Mouse (Mus musculus) kidney, embryonic 14.5 days (tissue): ENCODE results near the gene Fcgr1. TPM values are rescaled to one million over a fixed set of nuclear protein-coding genes. Genes with fewer than 3 reads are reported as not detected.
A peak's percentile ranks its signal among the peaks of the same experiment; 100 is the strongest.

Experiments used
- ATAC-seq: fragments of 200-750 bp; cut with Nextera tagmentation; 2 replicates; pipeline ENCODE4 v1.8.0; 2017; ENCODE audit warnings: moderate number of reproducible peaks, mild to moderate bottlenecking, moderate TSS enrichment, moderate library complexity; ENCODE audit not compliant: low FRiP score, low TSS enrichment
- H3K27ac ChIP-seq: fragments of 300-500 bp; sonication (generic); 2 replicates; pipeline ENCODE4 v1.5.1; 2014; ENCODE audit warnings: low read depth, mild to moderate bottlenecking, low read length, moderate library complexity, mixed read lengths
- H3K27me3 ChIP-seq: fragments of 300-500 bp; sonication (generic); 2 replicates; pipeline ENCODE4 v1.6.1; 2014; ENCODE audit warnings: mild to moderate bottlenecking, low read length; ENCODE audit not compliant: control insufficient read depth, insufficient read depth
- H3K36me3 ChIP-seq: fragments of 300-500 bp; sonication (generic); 2 replicates; pipeline ENCODE4 v1.6.1; 2014; ENCODE audit warnings: low read length, mixed read lengths; ENCODE audit not compliant: control insufficient read depth, insufficient read depth
- H3K4me1 ChIP-seq: fragments of 300-500 bp; sonication (generic); 2 replicates; pipeline ENCODE4 v1.6.1; 2014; ENCODE audit warnings: low read length, mixed read lengths; ENCODE audit not compliant: control insufficient read depth, insufficient read depth
- H3K4me2 ChIP-seq: fragments of 300-500 bp; sonication (generic); replicated peaks from 2 replicates; pipeline ENCODE4 v1.6.1; 2014; ENCODE audit warnings: low read depth, mild to moderate bottlenecking, low read length
- H3K4me3 ChIP-seq: fragments of 300-500 bp; sonication (generic); 2 replicates; pipeline ENCODE4 v1.5.1; 2014; ENCODE audit warnings: mild to moderate bottlenecking, low read length
- H3K9ac ChIP-seq: fragments of 300-500 bp; sonication (generic); 2 replicates; pipeline ENCODE4 v1.6.1; 2014; ENCODE audit warnings: low read depth, mild to moderate bottlenecking, low read length, moderate library complexity
- H3K9me3 ChIP-seq: fragments of 300-500 bp; sonication (generic); 2 replicates; pipeline ENCODE4 v1.6.1; 2016; ENCODE audit warnings: low read length; ENCODE audit not compliant: control insufficient read depth
- WGBS: fragments of 180-500 bp; shearing (Covaris S2); extraction: QIAGEN DNeasy Blood & Tissue Kit; methylation state at CpG from one replicate; pipeline ENCODE4 v1.1.7; 2014; 5-methylcytosine and 5-hydroxymethylcytosine counted together
- polyA plus RNA-seq: library from polyadenylated mRNA; unstranded; fragments of >200 nt; fragmentation: Nextera tagmentation; extraction: Ambion mirVana; gene quantifications from 2 replicates; pipeline ENCODE4 v1.2.1, GENCODE M21; 2014

Gene Fcgr1
- polyA plus RNA-seq, 1 experiment from 2014 or later = 1.8 TPM

DNA sequence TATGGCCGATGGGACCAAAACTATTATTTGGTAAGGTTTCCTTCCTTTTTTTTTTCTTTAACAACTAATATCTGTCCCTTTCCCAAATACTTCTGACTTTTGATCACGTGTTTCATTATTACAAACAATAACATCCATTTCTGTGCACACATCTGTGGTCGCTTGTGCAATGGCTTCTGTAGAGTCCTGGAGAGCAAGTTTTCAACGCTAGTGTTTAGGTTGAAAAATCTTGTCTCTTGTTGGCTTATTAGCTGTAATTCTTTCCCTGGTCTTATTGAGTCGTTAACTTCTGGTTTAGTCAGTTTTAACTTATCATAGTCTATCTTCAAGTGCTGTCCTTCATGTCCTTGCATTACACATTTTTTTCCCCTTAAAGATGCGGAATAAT lies 41.4 kb upstream of the Fcgr1 start:
- Histone ChIP-seq H3K4me1 (peaks cover 5% of the 10 kb centered on the region; the same call in 1 of the 2 replicates), H3K4me2 (no peak overlapping the region), H3K27me3 (peaks cover 90% of the 10 kb centered on the region), H3K9me3 (no peaks in the 10 kb centered on the region), H3K4me3 (no peak overlapping the region), H3K27ac (no peak overlapping the region), H3K9ac (no peak overlapping the region), H3K36me3 (no peaks in the 10 kb centered on the region)
- WGBS = 56% methylated on average over 6 of the region's 6 CpGs
- no peak for ATAC-seq

GRCm38 (mm10) chr3:96334175-96335162 lies 40.7 kb upstream of the Fcgr1 start:
- Histone ChIP-seq H3K27me3 (peaks cover 97% of the 10 kb centered on the region), H3K27ac (no peak overlapping the region)

DNA sequence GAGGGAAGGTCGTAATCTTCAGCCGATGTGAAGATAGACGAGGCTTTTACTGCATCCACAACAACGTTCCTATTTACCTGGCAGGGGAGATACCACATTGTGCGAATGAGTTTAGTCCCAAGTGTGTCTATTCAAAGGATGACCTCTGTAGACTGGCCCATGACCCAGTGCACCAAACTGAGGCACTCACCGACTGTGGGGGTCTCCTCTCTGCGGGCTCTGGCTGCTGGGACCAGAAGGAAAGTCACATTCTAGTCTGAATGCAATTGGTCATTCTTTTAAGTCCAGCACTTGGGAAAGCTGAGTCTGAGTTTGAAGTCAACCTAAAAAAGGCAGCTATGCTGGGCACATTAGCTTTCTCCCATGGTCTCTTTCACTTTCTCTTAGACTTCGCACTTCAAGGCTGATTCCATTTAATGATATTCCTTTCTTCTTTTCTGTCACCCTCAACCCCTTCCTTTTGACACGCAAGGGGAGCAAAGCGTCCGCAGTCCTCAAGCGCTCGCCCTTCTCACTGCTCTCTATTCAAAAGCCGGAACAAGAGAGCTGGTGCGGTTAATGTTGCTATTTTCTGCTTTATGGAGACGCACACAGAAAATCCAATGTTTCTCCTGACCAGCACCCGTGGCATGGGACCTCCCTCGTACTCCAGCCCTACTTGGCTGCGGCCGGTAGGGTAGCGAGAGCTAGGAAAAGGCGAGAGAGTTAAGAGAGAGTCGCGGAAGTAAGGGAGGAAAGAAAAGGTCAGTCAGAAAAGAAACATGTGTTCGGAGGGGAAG lies 39.8 kb upstream of the Fcgr1 start:
- Histone ChIP-seq H3K27me3 (peaks cover 90% of the 10 kb centered on the region), H3K27ac (no peak overlapping the region)
- no peak for ATAC-seq

More at GRCm38 (mm10) chr3:96334175-96335162, 40.7 kb upstream of the Fcgr1 start:
- H3K4me1 ChIP-seq = peaks cover 5% of the 10 kb centered on the region; the same call in 1 of the 2 replicates
- H3K9me3 ChIP-seq = no peaks in the 10 kb centered on the region
- ATAC-seq = no peak
- no peaks in the 10 kb centered on the region for H3K36me3 ChIP-seq
- WGBS = 3% methylated on average over 36 of the region's 36 CpGs
- H3K4me2 ChIP-seq = peak overlapping the region; percentile 10
- peak overlapping the region; percentile 22 for H3K4me3 ChIP-seq
- no peak overlapping the region for H3K9ac ChIP-seq

GRCm38 (mm10) chr3:96332631-96333395 lies 39.0 kb upstream of the Fcgr1 start:
- Histone ChIP-seq H3K36me3 (no peaks in the 10 kb centered on the region), H3K4me3 (0 out of 2 replicates have a peak overlapping the region, but pooled peaks have one; percentile 22), H3K9me3 (no peaks in the 10 kb centered on the region), H3K4me1 (peaks cover 5% of the 10 kb centered on the region; the same call in 1 of the 2 replicates), H3K9ac (no peak overlapping the region), H3K4me2 (peak overlapping the region; percentile 4; the same call in 1 of the 2 replicates), H3K27me3 (peaks cover 83% of the 10 kb centered on the region), H3K27ac (no peak overlapping the region)
- no peak for ATAC-seq
- 3% methylated on average over 27 of the region's 27 CpGs for WGBS

More for the DNA sequence above, 39.8 kb upstream of the Fcgr1 start:
- Histone ChIP-seq H3K4me2 (peak overlapping the region; percentile 10), H3K36me3 (no peaks in the 10 kb centered on the region), H3K4me1 (peaks cover 5% of the 10 kb centered on the region; the same call in 1 of the 2 replicates), H3K9ac (no peak overlapping the region), H3K4me3 (peak overlapping the region; percentile 22), H3K9me3 (no peaks in the 10 kb centered on the region)
- 2% methylated on average over 25 of the region's 25 CpGs for WGBS

DNA sequence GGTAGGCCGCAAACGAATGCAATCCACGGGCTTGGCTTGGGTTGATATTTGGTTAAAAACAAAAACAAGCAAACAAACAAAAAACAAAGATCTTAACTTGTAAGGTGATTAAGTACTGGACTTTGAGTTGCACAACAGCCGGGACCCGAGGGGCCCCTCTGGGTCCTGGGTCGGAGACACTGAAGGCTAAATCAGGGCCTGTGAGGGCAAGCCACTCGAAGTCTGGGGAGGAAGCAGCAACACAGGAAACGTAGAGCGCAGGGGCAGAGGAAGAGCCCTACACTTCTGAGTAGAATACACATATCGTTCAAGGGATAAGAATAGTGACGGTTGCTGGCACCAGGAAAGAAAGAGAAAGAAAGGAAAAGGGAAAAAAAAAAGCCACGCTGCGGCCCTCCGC lies 38.2 kb upstream of the Fcgr1 start:
- Histone ChIP-seq H3K27ac (no peak overlapping the region), H3K27me3 (peaks cover 78% of the 10 kb centered on the region), H3K9me3 (no peaks in the 10 kb centered on the region), H3K4me2 (peak overlapping the region; percentile 21), H3K36me3 (no peaks in the 10 kb centered on the region), H3K9ac (no peak overlapping the region), H3K4me1 (peaks cover 5% of the 10 kb centered on the region), H3K4me3 (peak overlapping the region; percentile 13; the same call in 1 of the 2 replicates)
- WGBS = 22% methylated on average over 14 of the region's 14 CpGs
- ATAC-seq = no peak

DNA sequence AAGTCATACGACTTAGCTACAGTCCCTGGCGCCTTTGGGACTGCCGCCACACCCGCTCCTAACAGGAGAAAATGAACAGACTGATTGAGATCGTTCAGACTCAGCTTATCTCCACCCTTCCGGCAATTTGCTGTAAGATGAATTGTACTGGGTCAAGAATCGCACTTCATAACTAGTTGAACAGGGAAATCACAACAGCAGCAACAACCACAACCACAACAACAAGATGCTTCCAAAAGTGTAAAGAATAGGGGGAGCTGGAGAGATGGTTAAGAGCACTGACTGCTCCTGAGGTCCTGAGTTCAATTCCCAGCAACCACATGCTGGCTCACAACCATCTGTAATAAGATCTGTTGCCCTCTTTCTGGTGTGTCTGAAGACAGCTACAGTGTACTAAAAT lies 37.7 kb upstream of the Fcgr1 start:
- no peak overlapping the region for H3K9ac ChIP-seq
- H3K4me2 ChIP-seq = no peak overlapping the region
- WGBS = 65% methylated on average over 7 of the region's 7 CpGs
- peaks cover 76% of the 10 kb centered on the region for H3K27me3 ChIP-seq
- no peaks in the 10 kb centered on the region for H3K9me3 ChIP-seq
- H3K4me1 ChIP-seq = peaks cover 5% of the 10 kb centered on the region
- H3K36me3 ChIP-seq = no peaks in the 10 kb centered on the region
- no peak overlapping the region for H3K27ac ChIP-seq
- H3K4me3 ChIP-seq = no peak overlapping the region
- ATAC-seq = no peak

DNA sequence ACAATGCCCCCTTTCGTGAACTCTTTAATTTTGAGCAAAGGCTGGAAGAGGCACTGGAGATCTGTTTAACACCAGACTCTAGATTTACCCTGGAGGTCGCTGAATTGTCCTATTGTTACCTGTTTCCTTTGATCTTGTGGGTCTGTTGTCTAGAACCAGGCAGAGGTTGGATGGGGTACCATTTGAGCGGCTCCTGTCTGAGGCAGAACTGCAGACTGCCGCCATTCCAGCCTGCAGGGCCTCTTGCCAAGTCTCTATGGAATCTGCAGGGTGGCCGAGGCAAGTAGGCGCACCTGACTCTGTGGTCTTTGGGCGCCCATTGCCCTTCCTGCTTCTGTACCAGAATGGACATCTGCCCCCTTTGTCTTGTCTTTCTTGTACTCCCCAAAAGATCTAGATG lies 36.8 kb upstream of the Fcgr1 start:
- no peaks in the 10 kb centered on the region for H3K9me3 ChIP-seq
- no peak overlapping the region for H3K4me2 ChIP-seq
- no peak overlapping the region for H3K9ac ChIP-seq
- H3K4me3 ChIP-seq = no peak overlapping the region
- H3K27ac ChIP-seq = no peak overlapping the region
- peaks cover 76% of the 10 kb centered on the region for H3K27me3 ChIP-seq
- H3K4me1 ChIP-seq = peaks cover 5% of the 10 kb centered on the region
- ATAC-seq = no peak
- no peaks in the 10 kb centered on the region for H3K36me3 ChIP-seq
- 68% methylated on average over 7 of the region's 7 CpGs for WGBS

DNA sequence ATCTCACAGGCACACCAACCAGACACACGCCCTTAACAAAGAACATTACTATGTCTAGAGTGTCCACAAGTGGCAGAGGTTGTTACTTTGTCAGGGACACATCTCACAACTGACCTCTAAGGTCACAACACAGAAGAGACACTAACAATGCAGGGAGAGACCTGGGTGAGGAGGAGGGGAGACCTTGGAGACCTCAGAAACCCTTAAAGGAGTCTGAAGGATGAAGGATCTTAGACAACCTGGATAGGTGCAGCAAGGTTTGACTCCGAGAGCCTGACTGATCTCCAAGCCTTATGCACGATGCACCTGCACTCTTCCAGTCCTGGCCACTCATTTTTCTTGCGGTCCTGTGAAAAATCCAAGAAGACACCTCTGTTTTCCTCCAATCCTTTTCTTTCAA lies 36.4 kb upstream of the Fcgr1 start:
- Histone ChIP-seq H3K9ac (no peak overlapping the region), H3K4me3 (no peak overlapping the region), H3K27ac (no peak overlapping the region), H3K36me3 (no peaks in the 10 kb centered on the region), H3K9me3 (no peaks in the 10 kb centered on the region), H3K4me2 (no peak overlapping the region), H3K4me1 (peaks cover 5% of the 10 kb centered on the region), H3K27me3 (peaks cover 73% of the 10 kb centered on the region)
- 86% methylated on average over 4 of the region's 4 CpGs for WGBS
- no peak for ATAC-seq
